1 mouse cellular context compared by ENCODE assay signal in genomic region chr7:118595228-118595627, GRCm38 (mm10).
TF ChIP-seq lines count a peak whose summit lies in the region.

No protein-coding gene starts in this region.

TF ChIP-seq in CH12.LX, 34 proteins besides CTCF, POLR2A, EP300 and RAD21 (continued from another document):
- TF ChIP-seq ZKSCAN1 (IDR thresholded peaks at IDR 0.05; ENCODE audit: borderline replicate concordance, low read depth, low read length) (no peak), MAX (IDR thresholded peaks at IDR 0.05; ENCODE audit: low read length) (0 out of 2 replicates have a peak, but pooled peaks have one; percentile 24), BHLHE40 (IDR thresholded peaks at IDR 0.05; ENCODE audit: low read depth, low read length) (peak; percentile 91)
